Mouse (Mus musculus) liver, postnatal 0 days (tissue): ENCODE results near the gene Wdr12. TPM values are rescaled to one million over a fixed set of nuclear protein-coding genes. Genes with fewer than 3 reads are reported as not detected.
"Not testable (repeated sequence)": the region's sequence is repeated elsewhere in the genome, so short reads cannot be mapped to it uniquely, and the experiment has no call there.

Experiments used
- ATAC-seq: fragments of 200-750 bp; cut with Nextera tagmentation; 2 replicates; pipeline ENCODE4 v1.8.0; 2017; ENCODE audit warnings: mild to moderate bottlenecking, moderate library complexity
- DNase-seq: peaks from one replicate; pipeline ENCODE4 v3.0.0-alpha.2; 2016
- H3K27ac ChIP-seq: fragments of 300-500 bp; sonication (generic); 2 replicates; pipeline ENCODE4 v1.5.1; 2014; ENCODE audit warnings: antibody characterized with exemption, moderate library complexity, mild to moderate bottlenecking, low read depth
- H3K27me3 ChIP-seq: fragments of 300-500 bp; sonication (generic); 2 replicates; pipeline ENCODE4 v1.6.1; 2014; ENCODE audit warnings: low read length, control low read depth, mixed read lengths; ENCODE audit not compliant: insufficient read depth
- H3K36me3 ChIP-seq: fragments of 300-500 bp; sonication (generic); replicated peaks from 2 replicates; pipeline ENCODE4 v1.6.1; 2014; ENCODE audit warnings: mild to moderate bottlenecking, control low read depth, low read length, moderate library complexity, mixed read lengths; ENCODE audit not compliant: insufficient read depth
- H3K4me1 ChIP-seq: fragments of 300-500 bp; sonication (generic); 2 replicates; pipeline ENCODE4 v1.6.1; 2014; ENCODE audit warnings: antibody characterized with exemption, mild to moderate bottlenecking, control low read depth; ENCODE audit not compliant: insufficient read depth
- H3K4me2 ChIP-seq: fragments of 300-500 bp; sonication (generic); 2 replicates; pipeline ENCODE4 v1.6.1; 2014; ENCODE audit warnings: low read depth, mild to moderate bottlenecking, low read length, moderate library complexity, mixed read lengths
- H3K4me3 ChIP-seq: fragments of 300-500 bp; sonication (generic); 2 replicates; pipeline ENCODE4 v1.5.1; 2014; ENCODE audit warnings: low read depth, low read length
- H3K9ac ChIP-seq: fragments of 300-500 bp; sonication (generic); replicated peaks from 2 replicates; pipeline ENCODE4 v1.6.1; 2014; ENCODE audit warnings: mild to moderate bottlenecking, moderate library complexity
- H3K9me3 ChIP-seq: fragments of 300-500 bp; sonication (generic); 2 replicates; pipeline ENCODE4 v1.6.1; 2016; ENCODE audit warnings: mild to moderate bottlenecking, control low read depth, low read length, mixed read lengths
- CTCF ChIP-seq: sonication (generic); IDR thresholded peaks from 2 replicates; pipeline ENCODE4 v1.5.1; 2016; ENCODE audit warnings: antibody characterized with exemption, low read depth
- EP300 ChIP-seq: IDR thresholded peaks from 2 replicates; pipeline ENCODE4 v1.6.1; 2016; ENCODE audit warnings: antibody characterized with exemption, low read depth, mild to moderate bottlenecking
- WGBS: fragments of 180-500 bp; shearing (Covaris S2); extraction: QIAGEN DNeasy Blood & Tissue Kit; methylation state at CpG from one replicate; pipeline ENCODE4 v1.1.7; 2014; ENCODE audit not compliant: insufficient replicate concordance; 5-methylcytosine and 5-hydroxymethylcytosine counted together
- polyA plus RNA-seq: library from polyadenylated mRNA; unstranded; fragments of >200 nt; fragmentation: Nextera tagmentation; extraction: Ambion mirVana; gene quantifications from 2 replicates; pipeline ENCODE4 v1.2.1, GENCODE M21; 2015

Wdr12 gene
- polyA plus RNA-seq, 1 experiment from 2014 or later: 23.8 TPM

- peak overlapping the region; percentile 81 for H3K4me2 ChIP-seq
- DNase-seq (peak; percentile 71), ATAC-seq (peak; percentile 81)
- peaks cover 7% of the 10 kb centered on the region; the same call in 1 of the 2 replicates for H3K36me3 ChIP-seq
- no peaks in the 10 kb centered on the region for H3K9me3 ChIP-seq
- WGBS: under 1% methylated on average over 25 of the region's 25 CpGs
- peak overlapping the region; percentile 77 for H3K4me3 ChIP-seq
- peak overlapping the region; percentile 94 for H3K27ac ChIP-seq
- no peaks in the 10 kb centered on the region for H3K27me3 ChIP-seq
- TF ChIP-seq CTCF: no peak
- no peak for TF ChIP-seq EP300
- H3K9ac ChIP-seq: peak overlapping the region; percentile 94
- peaks cover 11% of the 10 kb centered on the region for H3K4me1 ChIP-seq
Measured at GRCm38 (mm10) chr1:60097277-60098023, 995 bp downstream of the Wdr12 start.

- Histone ChIP-seq H3K9me3 (no peaks in the 10 kb centered on the region), H3K27ac (peak overlapping the region; percentile 94), H3K9ac (peak overlapping the region; percentile 94), H3K4me1 (peaks cover 11% of the 10 kb centered on the region), H3K4me2 (peak overlapping the region; percentile 81), H3K36me3 (peaks cover 7% of the 10 kb centered on the region; the same call in 1 of the 2 replicates), H3K27me3 (no peaks in the 10 kb centered on the region), H3K4me3 (peak overlapping the region; percentile 77)
- peak; percentile 25 for DNase-seq
- ATAC-seq: no peak
- TF ChIP-seq EP300 (no peak), CTCF (no peak)
- WGBS: 3% methylated on average over 13 of the region's 13 CpGs
Measured at GRCm38 (mm10) chr1:60096572-60097276, 1.7 kb downstream of the Wdr12 start.

- Histone ChIP-seq H3K36me3 (peaks cover 27% of the 10 kb centered on the region), H3K9me3 (no peaks in the 10 kb centered on the region), H3K27me3 (no peaks in the 10 kb centered on the region), H3K9ac (no peak overlapping the region), H3K4me1 (no peaks in the 10 kb centered on the region), H3K27ac (no peak overlapping the region), H3K4me2 (no peak overlapping the region), H3K4me3 (no peak overlapping the region)
- TF ChIP-seq CTCF (no peak), EP300 (no peak)
- ATAC-seq: no peak
- WGBS: 83% methylated on average over 6 of the region's 6 CpGs
- DNase-seq: no peak
Measured at GRCm38 (mm10) chr1:60076411-60076810, 22.0 kb downstream of the Wdr12 start.

- 67% methylated on average over 3 of the region's 3 CpGs for WGBS
- no peak overlapping the region for H3K4me3 ChIP-seq
- ATAC-seq: no peak
- peaks cover 23% of the 10 kb centered on the region for H3K36me3 ChIP-seq
- H3K4me2 ChIP-seq: no peak overlapping the region
- H3K9ac ChIP-seq: no peak overlapping the region
- no peak for TF ChIP-seq CTCF
- TF ChIP-seq EP300: no peak
- DNase-seq: no peak
- no peaks in the 10 kb centered on the region for H3K4me1 ChIP-seq
- no peaks in the 10 kb centered on the region for H3K9me3 ChIP-seq
- no peaks in the 10 kb centered on the region for H3K27me3 ChIP-seq
- no peak overlapping the region for H3K27ac ChIP-seq
Measured at GRCm38 (mm10) chr1:60075590-60075989, 22.9 kb downstream of the Wdr12 start.

GRCm38 (mm10) chr1:60074935-60075334, 23.5 kb downstream of the Wdr12 start:
- H3K9me3 ChIP-seq: no peaks in the 10 kb centered on the region
- TF ChIP-seq CTCF: no peak
- no peak for TF ChIP-seq EP300
- no peak overlapping the region for H3K4me2 ChIP-seq
- H3K4me3 ChIP-seq: no peak overlapping the region
- no peak overlapping the region for H3K27ac ChIP-seq
- peaks cover 18% of the 10 kb centered on the region for H3K36me3 ChIP-seq
- no peaks in the 10 kb centered on the region for H3K4me1 ChIP-seq
- ATAC-seq (no peak), DNase-seq (no peak)
- H3K9ac ChIP-seq: no peak overlapping the region
- no peaks in the 10 kb centered on the region for H3K27me3 ChIP-seq
- 69% methylated on average over 2 of the region's 2 CpGs for WGBS

GRCm38 (mm10) chr1:60070725-60071124, 27.7 kb downstream of the Wdr12 start:
- not testable (repeated sequence) for H3K4me3 ChIP-seq, ATAC-seq, H3K9me3 ChIP-seq, DNase-seq, H3K36me3 ChIP-seq, H3K4me1 ChIP-seq, H3K27me3 ChIP-seq, H3K9ac ChIP-seq, H3K4me2 ChIP-seq
- H3K27ac ChIP-seq: peak overlapping the region; percentile 39
